24 mouse cellular contexts compared by ENCODE assay signal in the genomic region with DNA sequence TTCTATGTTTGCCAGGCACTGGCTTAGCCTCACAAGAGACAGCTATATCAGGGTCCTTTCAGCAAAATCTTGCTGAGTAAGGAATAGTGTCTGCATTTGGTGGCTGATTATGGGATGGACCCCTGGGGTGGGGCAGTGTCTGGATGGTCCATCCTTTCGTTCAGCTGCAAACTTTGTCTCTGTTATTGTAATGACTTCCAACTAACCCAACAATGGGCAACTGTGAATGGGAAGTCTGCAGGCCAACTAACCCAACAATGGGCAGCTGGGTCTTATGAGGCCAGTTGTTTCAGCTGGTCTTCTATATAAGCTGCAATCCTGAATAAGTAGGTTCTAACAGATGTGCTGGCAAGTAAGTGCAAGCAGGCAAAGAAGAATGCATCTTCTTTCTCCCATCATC.
"Had no signal": no experiment of that assay in that cellular context is flagged by ENCODE, and none has a peak within 500 bp of the region (broad histone marks: within the 10 kb centered on the region; RNA-seq: fewer than 3 reads in every experiment).

No protein-coding gene starts in this region.

- H3K27ac ChIP-seq: heart, adult 2 months; heart, embryonic 10.5 days; hindbrain, embryonic 10.5 days; hindbrain, embryonic 12.5 days; hindbrain, embryonic 14.5 days; intestine, embryonic 15.5 days; layer of hippocampus, adult 2 months; left cerebral cortex, adult 2 months; limb, embryonic 10.5 days; limb, embryonic 12.5 days; liver, embryonic 13.5 days; liver, embryonic 15.5 days had no signal

- H3K27me3 ChIP-seq: heart, embryonic 12.5 days; hindbrain, embryonic 12.5 days; intestine, embryonic 15.5 days; limb, embryonic 12.5 days; liver, embryonic 13.5 days; liver, embryonic 15.5 days had no signal

- H3K9me3 ChIP-seq: heart, embryonic 10.5 days; heart, embryonic 12.5 days; hindbrain, embryonic 10.5 days; hindbrain, embryonic 12.5 days; intestine, embryonic 15.5 days; limb, embryonic 10.5 days; limb, embryonic 12.5 days; liver, embryonic 13.5 days; liver, embryonic 15.5 days had no signal

- H3K36me3 ChIP-seq: heart, embryonic 10.5 days; heart, embryonic 12.5 days; hindbrain, embryonic 10.5 days; hindbrain, embryonic 12.5 days; intestine, embryonic 15.5 days; limb, embryonic 10.5 days; limb, embryonic 12.5 days; liver, embryonic 13.5 days; liver, embryonic 15.5 days had no signal

- H3K4me3 ChIP-seq: heart, adult 2 months; heart, embryonic 10.5 days; heart, embryonic 12.5 days; hindbrain, embryonic 10.5 days; hindbrain, embryonic 12.5 days; intestine, embryonic 15.5 days; layer of hippocampus, adult 2 months; left cerebral cortex, adult 2 months; limb, embryonic 10.5 days; limb, embryonic 12.5 days; liver, embryonic 13.5 days; liver, embryonic 15.5 days had no signal

- DNase-seq: gastrocnemius, postnatal 14 days; gastrocnemius, postnatal 36 days; heart, adult 11 months; heart, adult 2 months; heart, postnatal 10 days; heart, postnatal 4 days; kidney, adult 18-20 months; kidney, adult 8-10 months; kidney, postnatal 10 days; kidney, postnatal 25 days; kidney, postnatal 4 days; liver; liver, embryonic 13.5 days had no signal

- H3K9ac ChIP-seq: heart, embryonic 12.5 days; hindbrain, embryonic 12.5 days; hindbrain, embryonic 14.5 days; intestine, embryonic 15.5 days; limb, embryonic 12.5 days; liver, embryonic 13.5 days; liver, embryonic 15.5 days had no signal

- H3K4me1 ChIP-seq: heart, embryonic 12.5 days; hindbrain, embryonic 10.5 days; hindbrain, embryonic 12.5 days; intestine, embryonic 15.5 days; limb, embryonic 10.5 days; limb, embryonic 12.5 days; liver, embryonic 13.5 days; liver, embryonic 15.5 days had no signal
